Mouse (Mus musculus) kidney, embryonic 16.5 days (tissue): ENCODE measurements at regions not wholly inside any gene's neighbourhood (a gene's known extent, or its start where the extent isn't known, plus 50 kb on each side); places are given as distances from the start of the nearest gene placed in this dataset.

Experiments used
- ATAC-seq: fragments of 200-750 bp; cut with Nextera tagmentation; 2 replicates; pipeline ENCODE4 v1.8.0; 2017; ENCODE audit warnings: moderate TSS enrichment; ENCODE audit not compliant: low FRiP score, low TSS enrichment
- H3K27ac ChIP-seq: fragments of 300-500 bp; sonication (generic); 2 replicates; pipeline ENCODE4 v1.5.1; 2014; ENCODE audit warnings: low read length
- H3K27me3 ChIP-seq: fragments of 300-500 bp; sonication (generic); 2 replicates; pipeline ENCODE4 v1.6.1; 2014; ENCODE audit warnings: low read length, control low read depth, mixed read lengths; ENCODE audit not compliant: insufficient read depth
- H3K36me3 ChIP-seq: fragments of 300-500 bp; sonication (generic); 2 replicates; pipeline ENCODE4 v1.6.1; 2014; ENCODE audit warnings: low read length, control low read depth, mixed read lengths; ENCODE audit not compliant: insufficient read depth
- H3K4me1 ChIP-seq: fragments of 300-500 bp; sonication (generic); 2 replicates; pipeline ENCODE4 v1.6.1; 2014; ENCODE audit warnings: low read length, control low read depth, mixed read lengths; ENCODE audit not compliant: insufficient read depth
- H3K4me2 ChIP-seq: fragments of 300-500 bp; sonication (generic); replicated peaks from 2 replicates; pipeline ENCODE4 v1.6.1; 2014; ENCODE audit warnings: low read depth, low read length
- H3K4me3 ChIP-seq: fragments of 300-500 bp; sonication (generic); 2 replicates; pipeline ENCODE4 v1.5.1; 2014; ENCODE audit warnings: mild to moderate bottlenecking, low read length
- H3K9ac ChIP-seq: fragments of 300-500 bp; sonication (generic); replicated peaks from 2 replicates; pipeline ENCODE4 v1.6.1; 2014; ENCODE audit warnings: low read length
- H3K9me3 ChIP-seq: fragments of 300-500 bp; sonication (generic); 2 replicates; pipeline ENCODE4 v1.6.1; 2016; ENCODE audit warnings: low read length, control low read depth
- WGBS: fragments of 180-500 bp; shearing (Covaris S2); extraction: QIAGEN DNeasy Blood & Tissue Kit; methylation state at CpG from one replicate; pipeline ENCODE4 v1.1.7; 2014; 5-methylcytosine and 5-hydroxymethylcytosine counted together

GRCm38 (mm10) chr13:28419950-28420381 lies 162.6 kb downstream of the Gm11361 start:
- Histone ChIP-seq H3K27me3 (no peaks in the 10 kb centered on the region), H3K36me3 (no peaks in the 10 kb centered on the region), H3K9ac (0 out of 2 replicates have a peak overlapping the region, but pooled peaks have one; percentile 27), H3K27ac (0 out of 2 replicates have a peak overlapping the region, but pooled peaks have one; percentile 49), H3K4me2 (peak overlapping the region; percentile 51), H3K4me3 (peak overlapping the region; percentile 20; the same call in 1 of the 2 replicates), H3K4me1 (peaks cover 53% of the 10 kb centered on the region), H3K9me3 (no peaks in the 10 kb centered on the region)
- no peak for ATAC-seq
- 39% methylated on average over 16 of the region's 16 CpGs for WGBS

GRCm38 (mm10) chr13:28418936-28419681 lies 161.8 kb downstream of the Gm11361 start:
- whole genome bisulfite sequencing = 86% methylated on average over 17 of the region's 17 CpGs

GRCm38 (mm10) chr13:28417929-28418881 lies 160.9 kb downstream of the Gm11361 start:
- Histone ChIP-seq H3K9ac (peak overlapping the region; percentile 61), H3K27ac (peak overlapping the region; percentile 97), H3K36me3 (no peaks in the 10 kb centered on the region), H3K9me3 (no peaks in the 10 kb centered on the region), H3K4me3 (peak overlapping the region; percentile 33), H3K4me1 (peaks cover 42% of the 10 kb centered on the region), H3K27me3 (no peaks in the 10 kb centered on the region), H3K4me2 (peak overlapping the region; percentile 53)
- 12% methylated on average over 11 of the region's 11 CpGs for WGBS
- peak; percentile 90 for ATAC-seq

More at GRCm38 (mm10) chr13:28418936-28419681, 161.8 kb downstream of the Gm11361 start:
- Histone ChIP-seq H3K9ac (peak overlapping the region; percentile 45), H3K27me3 (no peaks in the 10 kb centered on the region), H3K9me3 (no peaks in the 10 kb centered on the region), H3K36me3 (no peaks in the 10 kb centered on the region), H3K27ac (peak overlapping the region; percentile 97), H3K4me3 (no peak overlapping the region), H3K4me2 (peak overlapping the region; percentile 53), H3K4me1 (peaks cover 47% of the 10 kb centered on the region)
- ATAC-seq = no peak

- ATAC-seq = peak; percentile 66
- WGBS = 6% methylated on average over 7 of the region's 7 CpGs
- H3K4me2 ChIP-seq = peak overlapping the region; percentile 53
- no peaks in the 10 kb centered on the region for H3K27me3 ChIP-seq
- no peaks in the 10 kb centered on the region for H3K36me3 ChIP-seq
- H3K27ac ChIP-seq = peak overlapping the region; percentile 97
- no peaks in the 10 kb centered on the region for H3K9me3 ChIP-seq
- H3K4me3 ChIP-seq = peak overlapping the region; percentile 33
- H3K4me1 ChIP-seq = peaks cover 42% of the 10 kb centered on the region
- H3K9ac ChIP-seq = peak overlapping the region; percentile 61
Observed at GRCm38 (mm10) chr13:28417431-28417928, 160.2 kb downstream of the Gm11361 start.

GRCm38 (mm10) chr13:28416887-28417286 lies 159.6 kb downstream of the Gm11361 start:
- Histone ChIP-seq H3K4me2 (peak overlapping the region; percentile 53), H3K9ac (0 out of 2 replicates have a peak overlapping the region, but pooled peaks have one; percentile 26), H3K27ac (peak overlapping the region; percentile 97), H3K27me3 (no peaks in the 10 kb centered on the region), H3K9me3 (no peaks in the 10 kb centered on the region), H3K36me3 (no peaks in the 10 kb centered on the region), H3K4me3 (peak overlapping the region; percentile 33), H3K4me1 (peaks cover 42% of the 10 kb centered on the region)
- ATAC-seq = no peak
- 34% methylated on average over 8 of the region's 8 CpGs for WGBS

- peak; percentile 86 for ATAC-seq
- Histone ChIP-seq H3K36me3 (no peaks in the 10 kb centered on the region), H3K4me3 (0 out of 2 replicates have a peak overlapping the region, but pooled peaks have one; percentile 3), H3K4me2 (peak overlapping the region; percentile 53), H3K9me3 (no peaks in the 10 kb centered on the region), H3K27me3 (no peaks in the 10 kb centered on the region), H3K9ac (no peak overlapping the region), H3K4me1 (peaks cover 42% of the 10 kb centered on the region), H3K27ac (peak overlapping the region; percentile 97)
- 7% methylated on average over 6 of the region's 6 CpGs for WGBS
Observed at GRCm38 (mm10) chr13:28416231-28416630, 158.9 kb downstream of the Gm11361 start.

- H3K4me1 ChIP-seq = peaks cover 42% of the 10 kb centered on the region
- no peak for ATAC-seq
- no peaks in the 10 kb centered on the region for H3K36me3 ChIP-seq
- peak overlapping the region; percentile 53; the same call in 1 of the 2 replicates for H3K4me2 ChIP-seq
- H3K27me3 ChIP-seq = no peaks in the 10 kb centered on the region
- no peak overlapping the region for H3K9ac ChIP-seq
- WGBS = 75% methylated on average over 1 of the region's 1 CpGs
- H3K27ac ChIP-seq = peak overlapping the region; percentile 97; the same call in 1 of the 2 replicates
- H3K9me3 ChIP-seq = no peaks in the 10 kb centered on the region
- no peak overlapping the region for H3K4me3 ChIP-seq
Observed at GRCm38 (mm10) chr13:28415769-28416168, 158.4 kb downstream of the Gm11361 start.

GRCm38 (mm10) chr13:28410324-28410723 lies 153.0 kb downstream of the Gm11361 start:
- Histone ChIP-seq H3K9ac (no peak overlapping the region), H3K9me3 (no peaks in the 10 kb centered on the region), H3K4me3 (no peak overlapping the region), H3K27ac (no peak overlapping the region), H3K36me3 (no peaks in the 10 kb centered on the region), H3K4me2 (no peak overlapping the region), H3K4me1 (peaks cover 8% of the 10 kb centered on the region), H3K27me3 (no peaks in the 10 kb centered on the region)
- no peak for ATAC-seq
- WGBS = 60% methylated on average over 2 of the region's 2 CpGs

- Histone ChIP-seq H3K27me3 (no peaks in the 10 kb centered on the region), H3K27ac (no peak overlapping the region), H3K4me1 (peaks cover 6% of the 10 kb centered on the region), H3K4me2 (no peak overlapping the region), H3K9me3 (no peaks in the 10 kb centered on the region), H3K9ac (no peak overlapping the region), H3K4me3 (no peak overlapping the region), H3K36me3 (no peaks in the 10 kb centered on the region)
- WGBS = 75% methylated on average over 1 of the region's 1 CpGs
- ATAC-seq = no peak
Observed at GRCm38 (mm10) chr13:28409609-28409902, 152.2 kb downstream of the Gm11361 start.
